Mouse (Mus musculus) lung, adult 10 weeks (tissue): ENCODE measurements around the gene Cbr4. TPM values are rescaled to one million over a fixed set of nuclear protein-coding genes. Genes with fewer than 3 reads are reported as not detected.

Source experiments
- polyA plus RNA-seq: library from polyadenylated mRNA; stranded (reverse); fragments of 350-450 nt; fragmentation: Illumina TruSeq; extraction: RNeasy Lipid Tissue Mini Kit (QIAGEN cat#74804); gene quantifications from one replicate; pipeline ENCODE4 v1.2.3, GENCODE M21; 2014; ENCODE audit warnings: low read depth, low replicate concordance; ENCODE audit not compliant: insufficient read depth

Cbr4 gene
- polyA plus RNA-seq: 16.9 TPM

GRCm38 (mm10) chr8:61487597-61488156, at the start of gene Cbr4:
Cbr4 (plus strand) TSS chr8:61487734.

